ENCODE assay signal across 9 mouse cellular contexts in the genomic region with DNA sequence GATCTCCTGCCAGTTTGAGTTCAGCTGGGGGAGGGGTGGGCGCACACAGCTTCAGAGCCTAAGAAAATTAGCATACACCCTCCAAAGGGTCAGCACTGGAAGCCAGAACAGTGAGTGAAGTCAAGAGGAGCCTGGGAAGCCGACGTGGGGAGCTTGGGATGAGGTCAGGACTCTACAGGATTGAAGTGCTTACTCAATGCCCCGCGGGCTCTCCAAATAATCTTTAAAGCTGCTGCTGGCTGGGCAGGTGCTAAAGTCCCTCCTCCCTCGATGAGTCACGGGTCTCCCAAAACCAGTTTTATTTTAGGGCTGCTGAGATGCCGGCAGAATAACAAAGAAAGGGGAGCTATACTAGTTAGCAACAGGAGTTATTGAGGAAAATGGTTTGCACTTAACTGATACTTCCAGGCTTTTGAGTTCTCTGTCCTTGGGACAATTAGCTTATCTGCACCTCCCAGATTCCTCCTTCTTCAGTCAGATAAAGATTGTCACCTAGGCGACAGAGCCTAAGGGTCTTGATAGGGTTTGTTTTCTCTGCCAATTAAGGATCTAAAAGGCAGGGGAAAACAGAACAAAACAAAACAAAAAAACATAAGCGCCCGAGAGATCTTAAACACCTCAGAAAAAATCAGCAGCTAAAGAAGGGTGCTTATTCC. TPM values are rescaled to one million over a fixed set of nuclear protein-coding genes. Genes with fewer than 3 reads are reported as not detected.
DNase-seq lines count a peak whose midpoint lies in the region; ATAC-seq and TF ChIP-seq lines count a peak whose summit lies in the region.
"Had no signal": no experiment of that assay in that cellular context is flagged by ENCODE, and none has a peak within 500 bp of the region (broad histone marks: within the 10 kb centered on the region; RNA-seq: fewer than 3 reads in every experiment).

No protein-coding gene starts in this region.

- WGBS in heart, embryonic 12.5 days = 4% methylated on average over 11 of the region's 11 CpGs
- WGBS in heart, postnatal 0 days = 5% methylated on average over 11 of the region's 11 CpGs

- no peak for ATAC-seq in heart, embryonic 12.5 days (ENCODE audit: insufficient number of reproducible peaks, low FRiP score)
- ATAC-seq in heart, postnatal 0 days (ENCODE audit: insufficient read depth, low read depth) = peak; percentile 36; the same call in 1 of the 2 replicates
- ATAC-seq in frontal cortex, adult (ENCODE audit: low TSS enrichment) = no peak

- peak overlapping the region; percentile 54 for H3K4me2 ChIP-seq in heart, embryonic 12.5 days
- H3K4me2 ChIP-seq in heart, postnatal 0 days (ENCODE audit: low read depth, low read length) = peak overlapping the region; percentile 32

- H3K36me3 ChIP-seq in heart, embryonic 12.5 days = no peaks in the 10 kb centered on the region
- no peaks in the 10 kb centered on the region for H3K36me3 ChIP-seq in heart, postnatal 0 days (replicated peaks; ENCODE audit: control insufficient read depth, insufficient read depth, low read length)

- no peaks in the 10 kb centered on the region for H3K9me3 ChIP-seq in heart, embryonic 12.5 days (replicated peaks)
- H3K9me3 ChIP-seq in heart, postnatal 0 days (replicated peaks; ENCODE audit: control insufficient read depth, low read length) = no peaks in the 10 kb centered on the region

- TF ChIP-seq CTCF in heart, postnatal 0 days (IDR thresholded peaks at IDR 0.05; ENCODE audit: low read depth) = no peak

- no peak for TF ChIP-seq EP300 in heart, postnatal 0 days (IDR thresholded peaks at IDR 0.05; ENCODE audit: low read depth)

- H3K9ac ChIP-seq in heart, embryonic 12.5 days = no peak overlapping the region
- no peak overlapping the region for H3K9ac ChIP-seq in heart, postnatal 0 days (replicated peaks; ENCODE audit: low read depth, low read length)

- no peak for DNase-seq in heart, postnatal 36 days
- DNase-seq in NIH3T3 (ENCODE audit: low read depth) = peak; percentile 23
- DNase-seq in heart, postnatal 0 days (ENCODE audit: low spot score) = peak; percentile 55
- DNase-seq in lung, postnatal 4 days = peak; percentile 43 to 70
- no peak for DNase-seq in left cerebral cortex, adult 11 months (ENCODE audit: low spot score)
- no peak for DNase-seq in cerebellum, adult 9-11 months
- DNase-seq: kidney, postnatal 25 days had no signal

- intact Hi-C loops in heart, postnatal 36 days (cut with DNase I) = no loop called here

- H3K4me3 ChIP-seq in heart, embryonic 12.5 days = no peak overlapping the region
- H3K4me3 ChIP-seq in heart, postnatal 0 days (ENCODE audit: low read depth, low read length) = no peak overlapping the region

- no peak overlapping the region for H3K27ac ChIP-seq in heart, embryonic 12.5 days (ENCODE audit: poor library complexity, severe bottlenecking)
- no peak overlapping the region for H3K27ac ChIP-seq in heart, postnatal 0 days (ENCODE audit: low read depth)

- H3K27me3 ChIP-seq in heart, embryonic 12.5 days (replicated peaks) = 0 out of 2 replicates have a peak, but pooled peaks cover 4% of the 10 kb centered on the region
- no peaks in the 10 kb centered on the region for H3K27me3 ChIP-seq in heart, postnatal 0 days (ENCODE audit: control insufficient read depth, insufficient read depth, low read length)

- H3K4me1 ChIP-seq in heart, embryonic 12.5 days (replicated peaks) = peaks cover 30% of the 10 kb centered on the region
- H3K4me1 ChIP-seq in heart, postnatal 0 days (ENCODE audit: control insufficient read depth, insufficient read depth) = 0 out of 2 replicates have a peak, but pooled peaks cover 13% of the 10 kb centered on the region

RNA-seq across cellular contexts. Expression of gene F2rl1, which starts 10.6 kb away (rescaled TPM):
- polyA plus RNA-seq in heart, embryonic 12.5 days (2016; fragmentation: Nextera tagmentation; extraction: Ambion mirVana) = 0.26 TPM in 1 of 2 replicates, not detected in the other
- total RNA-seq in heart, postnatal 36 days (2021) = under 1 TPM; 0.49 to 0.61 TPM
- 0.95 and 2.3 TPM in 2 replicates for total RNA-seq in heart, postnatal 0 days (2014; rRNA removed; ENCODE audit: low replicate concordance)
- 0.21 and 0.25 TPM in 2 replicates for polyA plus RNA-seq in heart, postnatal 0 days (2015; fragmentation: Nextera tagmentation; extraction: Ambion mirVana)

RNA-seq across cellular contexts. Expression of gene S100z, which starts 57.1 kb away (rescaled TPM):
- polyA plus RNA-seq in heart, embryonic 12.5 days (2016; fragmentation: Nextera tagmentation; extraction: Ambion mirVana) = not detected in 2 replicates
- total RNA-seq in heart, postnatal 36 days (2021) = not detected
- total RNA-seq in heart, postnatal 0 days (2014; rRNA removed; ENCODE audit: low replicate concordance) = not detected in 2 replicates
- polyA plus RNA-seq in heart, postnatal 0 days (2015; fragmentation: Nextera tagmentation; extraction: Ambion mirVana) = not detected in 2 replicates

Comparison
In these comparisons a context has a peak if more than half of its experiments do, and no peak if none do; other contexts are left out.
1. DNase-seq: peak in NIH3T3 (single experiment), heart, postnatal 0 days (single experiment) and lung, postnatal 4 days (2 of 2); none in heart, postnatal 36 days (0 of 2), left cerebral cortex, adult 11 months (single experiment) and cerebellum, adult 9-11 months (single experiment).